Mouse (Mus musculus) spleen, embryonic (tissue): ENCODE results near the gene Ttc7.

Experiments used
- CTCF ChIA-PET: fragments of 350-600 bp; sonication (Branson Sonifier 250); formaldehyde crosslinking; loops from one replicate; lab custom pipeline; 2022; lab: Charles Lee

The Ttc7 gene

GRCm38 (mm10) chr17:87312924-87313870, 30.5 kb downstream of the Ttc7 start:
- CTCF ChIA-PET, result interaction anchor here (2.0 kb wide), 1 partner anchor 258 kb away, joined by 7 read pairs; no protein-coding TSS in a partner anchor

- CTCF ChIA-PET, result interaction anchor here (0.6 to 2.0 kb wide), 3 partner anchors 17 to 257 kb away, joined by 3 to 7 read pairs (median 3); no protein-coding TSS in a partner anchor
Observed at GRCm38 (mm10) chr17:87314121-87314520, 31.4 kb downstream of the Ttc7 start.

GRCm38 (mm10) chr17:87314530-87314946, 31.9 kb downstream of the Ttc7 start:
- CTCF ChIA-PET, result interaction anchor here (0.6 to 2.0 kb wide), 3 partner anchors 16 to 257 kb away, joined by 3 to 7 read pairs (median 3); no protein-coding TSS in a partner anchor

GRCm38 (mm10) chr17:87315021-87315531, 32.4 kb downstream of the Ttc7 start:
- CTCF ChIA-PET, result interaction anchor here (0.5 to 2.0 kb wide), 2 partner anchors 202 to 256 kb away, joined by 7 to 9 read pairs; no protein-coding TSS in a partner anchor

GRCm38 (mm10) chr17:87315891-87316763, 33.4 kb downstream of the Ttc7 start:
- CTCF ChIA-PET, result interaction anchor here (0.5 to 0.7 kb wide), 3 partner anchors 16 to 213 kb away, joined by 3 to 9 read pairs (median 4); no protein-coding TSS in a partner anchor

GRCm38 (mm10) chr17:87317271-87317670, 34.6 kb downstream of the Ttc7 start:
- CTCF ChIA-PET, result interaction anchor here (0.7 kb wide), 1 partner anchor 212 kb away, joined by 3 read pairs; no protein-coding TSS in a partner anchor

GRCm38 (mm10) chr17:87317947-87318346, 35.3 kb downstream of the Ttc7 start:
- CTCF ChIA-PET, result no interaction called here

- CTCF ChIA-PET, result no interaction called here
Observed at GRCm38 (mm10) chr17:87321673-87322072, 39.0 kb downstream of the Ttc7 start.

- CTCF ChIA-PET, result interaction anchor here (1.1 kb wide), 1 partner anchor 105 kb away, joined by 12 read pairs; no protein-coding TSS in a partner anchor
Observed at GRCm38 (mm10) chr17:87323215-87323614, 40.5 kb downstream of the Ttc7 start.

- CTCF ChIA-PET, result no interaction called here
Observed at GRCm38 (mm10) chr17:87325501-87325900, 42.8 kb downstream of the Ttc7 start.

GRCm38 (mm10) chr17:87326987-87327386, 44.3 kb downstream of the Ttc7 start:
- CTCF ChIA-PET, result no interaction called here

- CTCF ChIA-PET, result no interaction called here
Observed at GRCm38 (mm10) chr17:87327645-87328044, 45.0 kb downstream of the Ttc7 start.

GRCm38 (mm10) chr17:87328177-87328768, 45.6 kb downstream of the Ttc7 start:
- CTCF ChIA-PET, result no interaction called here

GRCm38 (mm10) chr17:87329144-87329700, 46.5 kb downstream of the Ttc7 start:
- CTCF ChIA-PET, result no interaction called here

- CTCF ChIA-PET, result interaction anchor here (0.7 kb wide), 1 partner anchor 16 kb away, joined by 3 read pairs; no protein-coding TSS in a partner anchor
Observed at GRCm38 (mm10) chr17:87330250-87330920, 47.7 kb downstream of the Ttc7 start.

- CTCF ChIA-PET, result interaction anchor here (0.6 to 0.7 kb wide), 2 partner anchors 16 to 57 kb away, joined by 3 read pairs; no protein-coding TSS in a partner anchor
Observed at GRCm38 (mm10) chr17:87330921-87331291, 48.2 kb downstream of the Ttc7 start.

- CTCF ChIA-PET, result interaction anchor here (0.6 to 0.7 kb wide), 3 partner anchors 16 to 57 kb away, joined by 3 to 4 read pairs (median 3); no protein-coding TSS in a partner anchor
Observed at GRCm38 (mm10) chr17:87331336-87332141, 48.9 kb downstream of the Ttc7 start.

- CTCF ChIA-PET, result interaction anchor here (0.7 kb wide), 1 partner anchor 16 kb away, joined by 4 read pairs; no protein-coding TSS in a partner anchor
Observed at GRCm38 (mm10) chr17:87332142-87332815, 49.6 kb downstream of the Ttc7 start.
